Mouse (Mus musculus) spleen, adult 2 months (tissue): ENCODE measurements around the gene Wdr74.

ENCODE experiments used
- CTCF ChIP-seq: fragments of 200-500 bp; IDR thresholded peaks from 2 replicates; pipeline ENCODE4 v1.5.1; 2011; ENCODE audit warnings: mild to moderate bottlenecking, inconsistent platforms; ENCODE audit not compliant: insufficient read depth, insufficient read length, insufficient replicate concordance; ENCODE audit errors: extremely low read depth
- POLR2A ChIP-seq: fragments of 200-500 bp; IDR thresholded peaks from 2 replicates; pipeline ENCODE4 v1.6.1; 2011; ENCODE audit warnings: low read depth, low read length, inconsistent platforms

DNA sequence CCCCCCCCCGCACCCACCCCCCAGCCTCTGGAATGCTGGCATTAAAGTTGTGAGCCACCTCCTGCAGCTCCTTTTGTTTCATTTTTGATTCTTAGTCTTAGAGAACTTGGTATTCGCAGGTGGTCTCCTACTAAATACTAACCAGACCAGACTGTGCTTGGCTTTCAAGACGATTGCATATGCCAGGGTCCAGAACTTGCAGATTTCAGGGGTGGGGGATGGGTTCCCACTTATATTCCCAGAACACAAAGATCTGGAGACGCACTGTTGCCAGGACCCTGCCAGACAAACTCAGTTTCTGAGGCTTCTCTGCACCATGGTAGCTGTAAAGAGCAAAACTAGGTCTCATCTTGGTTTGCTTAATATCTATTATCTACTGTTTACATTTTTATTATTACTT, 32.1 kb upstream of the Wdr74 start:
- no peak for TF ChIP-seq CTCF
- TF ChIP-seq POLR2A: no peak
